Mouse (Mus musculus): ENCODE results near the gene Plxdc1. TPM values are rescaled to one million over a fixed set of nuclear protein-coding genes. Genes with fewer than 3 reads are reported as not detected.

The Plxdc1 gene
- polyA plus RNA-seq, 1 experiment from 2014 or later = not detected

DNA sequence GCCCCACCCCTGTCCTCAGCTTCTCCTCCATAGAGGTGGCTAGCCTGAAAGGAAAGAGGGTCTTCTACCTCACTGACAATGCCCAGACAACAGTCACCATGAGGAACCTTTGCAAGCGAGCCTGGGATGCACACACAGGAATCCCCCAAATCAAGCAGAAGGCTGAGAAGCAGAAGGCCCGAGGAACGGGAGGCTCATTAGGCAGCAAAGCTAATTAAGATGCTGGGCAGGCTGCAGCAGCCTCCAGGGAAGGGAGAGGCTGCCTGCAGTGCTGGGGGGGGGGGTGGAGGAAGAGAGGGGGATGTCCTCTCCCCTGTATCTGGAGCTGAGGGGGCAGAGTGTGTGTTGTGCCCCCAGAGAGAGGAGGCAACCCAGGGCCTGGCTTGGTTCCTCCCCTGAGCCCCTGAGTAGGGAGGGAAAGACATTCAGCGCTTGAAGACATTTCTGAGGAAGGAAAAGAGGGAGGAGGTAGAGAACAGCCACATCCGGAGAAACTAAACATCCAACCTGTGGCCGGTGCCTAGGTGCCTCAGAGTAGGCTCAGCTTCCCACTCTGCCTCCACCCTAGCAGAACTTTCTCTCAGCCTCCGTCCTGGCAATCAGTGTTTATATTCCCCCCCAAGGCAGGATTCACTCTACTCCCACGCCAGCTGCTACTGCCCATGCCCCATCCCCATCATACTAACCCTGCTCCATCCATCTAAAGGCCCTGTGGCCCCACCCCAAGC lies 33.8 kb upstream of the Plxdc1 start:
- Histone ChIP-seq H3K9me3 (replicated peaks; ENCODE audit: control insufficient read depth, low read length) (no peaks in the 10 kb centered on the region), H3K4me1 (ENCODE audit: control insufficient read depth, insufficient read depth, low read length) (peaks cover 14% of the 10 kb centered on the region), H3K36me3 (ENCODE audit: control insufficient read depth, insufficient read depth, low read length) (no peaks in the 10 kb centered on the region), H3K4me2 (no peak overlapping the region), H3K9ac (ENCODE audit: low read depth, low read length) (no peak overlapping the region), H3K27me3 (ENCODE audit: control insufficient read depth, insufficient read depth, low read length) (no peaks in the 10 kb centered on the region), H3K4me3 (ENCODE audit: low read depth, low read length) (no peak overlapping the region), H3K27ac (ENCODE audit: low read depth, low read length) (no peak overlapping the region)
- 44% methylated on average over 8 of the region's 8 CpGs for WGBS (ENCODE audit: insufficient replicate concordance)
- no peak for ATAC-seq (replicated peaks; ENCODE audit: insufficient number of reproducible peaks, low FRiP score, low TSS enrichment)

DNA sequence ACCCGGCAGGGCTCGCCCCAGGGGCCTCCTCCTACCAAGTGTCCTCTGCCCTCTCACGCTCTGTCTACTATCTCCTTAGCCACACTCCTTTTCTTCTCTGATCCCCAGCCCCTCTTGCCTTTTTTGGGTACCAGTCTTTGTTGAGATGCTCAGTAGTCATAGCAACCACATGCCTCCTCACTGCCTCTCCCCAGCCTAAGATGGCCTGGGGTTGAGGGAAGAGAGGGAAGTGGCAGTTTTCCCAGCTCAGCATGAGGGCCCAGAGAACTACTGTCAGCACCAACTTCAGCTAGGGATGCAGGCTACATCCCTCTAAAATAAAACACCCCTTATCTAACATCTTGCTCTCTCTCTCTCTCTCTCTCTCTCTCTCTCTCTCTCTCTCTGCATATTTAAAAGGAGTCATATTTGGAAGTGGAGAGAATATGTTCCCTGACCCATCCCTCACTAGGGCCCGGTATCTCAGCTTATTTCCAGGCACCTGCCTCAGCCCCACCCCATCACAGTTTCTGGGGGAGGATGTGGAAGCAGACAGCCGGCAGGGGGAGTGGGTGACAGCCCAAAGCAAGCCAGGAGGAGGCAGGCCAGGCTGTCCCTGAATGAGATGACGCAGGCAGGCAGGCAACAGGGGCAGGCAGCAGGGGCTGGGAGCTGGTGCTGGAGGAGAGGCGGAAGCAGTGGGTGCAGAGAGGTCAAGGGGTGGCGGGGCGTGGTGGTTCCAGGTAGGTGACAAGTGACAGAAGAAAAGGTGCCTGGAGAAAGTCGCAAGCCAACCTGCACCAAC lies 32.8 kb upstream of the Plxdc1 start:
- Histone ChIP-seq H3K27me3 (ENCODE audit: control insufficient read depth, insufficient read depth, low read length) (no peaks in the 10 kb centered on the region), H3K4me3 (ENCODE audit: low read depth, low read length) (no peak overlapping the region), H3K4me1 (ENCODE audit: control insufficient read depth, insufficient read depth, low read length) (peaks cover 14% of the 10 kb centered on the region), H3K9me3 (replicated peaks; ENCODE audit: control insufficient read depth, low read length) (no peaks in the 10 kb centered on the region), H3K27ac (ENCODE audit: low read depth, low read length) (no peak overlapping the region), H3K9ac (ENCODE audit: low read depth, low read length) (no peak overlapping the region), H3K4me2 (no peak overlapping the region; the same call in 1 of the 2 replicates), H3K36me3 (ENCODE audit: control insufficient read depth, insufficient read depth, low read length) (no peaks in the 10 kb centered on the region)
- WGBS (ENCODE audit: insufficient replicate concordance) = 29% methylated on average over 10 of the region's 10 CpGs
- ATAC-seq (replicated peaks; ENCODE audit: insufficient number of reproducible peaks, low FRiP score, low TSS enrichment) = no peak

DNA sequence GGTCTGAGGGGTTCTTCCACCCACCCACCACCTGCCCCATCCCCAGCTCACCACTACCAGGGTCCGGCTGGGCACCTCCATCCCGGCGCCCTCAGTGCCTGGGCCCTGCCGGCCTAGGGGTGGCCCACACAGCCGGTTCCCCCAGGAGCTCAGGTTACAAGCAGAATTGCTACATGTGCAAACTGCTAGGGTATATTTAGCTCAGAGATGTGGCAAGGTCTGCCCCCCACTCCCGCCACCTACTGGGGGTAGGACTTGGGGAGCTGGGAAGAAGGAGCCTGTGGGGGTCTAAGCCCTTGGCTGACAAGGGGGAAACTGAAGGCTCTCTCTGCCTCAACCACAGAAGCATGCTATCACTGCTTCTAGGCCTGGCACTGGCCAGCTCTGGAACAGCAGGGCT lies 32.0 kb upstream of the Plxdc1 start:
- Histone ChIP-seq H3K4me3 (ENCODE audit: low read depth, low read length) (no peak overlapping the region), H3K36me3 (ENCODE audit: control insufficient read depth, insufficient read depth, low read length) (no peaks in the 10 kb centered on the region), H3K27me3 (ENCODE audit: control insufficient read depth, insufficient read depth, low read length) (no peaks in the 10 kb centered on the region), H3K9me3 (replicated peaks; ENCODE audit: control insufficient read depth, low read length) (no peaks in the 10 kb centered on the region), H3K4me2 (no peak overlapping the region), H3K9ac (ENCODE audit: low read depth, low read length) (no peak overlapping the region), H3K27ac (ENCODE audit: low read depth, low read length) (no peak overlapping the region), H3K4me1 (ENCODE audit: control insufficient read depth, insufficient read depth, low read length) (peaks cover 14% of the 10 kb centered on the region)
- ATAC-seq (replicated peaks; ENCODE audit: insufficient number of reproducible peaks, low FRiP score, low TSS enrichment) = no peak
- WGBS (ENCODE audit: insufficient replicate concordance) = 62% methylated on average over 6 of the region's 6 CpGs

DNA sequence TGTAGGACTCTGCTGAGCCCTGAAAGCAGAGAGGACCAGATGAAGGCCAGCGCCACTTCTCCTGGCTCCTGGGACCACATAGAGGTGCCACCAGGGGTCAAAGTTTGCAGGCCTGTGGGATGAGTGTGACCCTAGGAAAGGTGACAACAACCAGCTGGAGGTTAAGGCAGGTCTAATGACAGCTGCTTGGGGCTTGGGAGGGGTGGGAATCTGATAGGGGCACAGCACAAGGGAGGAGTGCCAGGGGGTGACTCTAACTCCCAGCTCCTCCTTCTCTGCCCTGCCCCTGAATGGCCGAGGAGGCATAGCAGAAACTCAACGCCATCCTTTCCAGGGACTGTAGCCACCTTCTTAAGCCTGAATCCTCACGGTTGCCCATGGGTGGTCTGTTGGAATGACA lies 30.6 kb upstream of the Plxdc1 start:
- no peaks in the 10 kb centered on the region for H3K36me3 ChIP-seq (ENCODE audit: control insufficient read depth, insufficient read depth, low read length)
- peaks cover 5% of the 10 kb centered on the region for H3K27me3 ChIP-seq (ENCODE audit: control insufficient read depth, insufficient read depth, low read length)
- H3K9me3 ChIP-seq (replicated peaks; ENCODE audit: control insufficient read depth, low read length) = no peaks in the 10 kb centered on the region
- no peak overlapping the region for H3K9ac ChIP-seq (ENCODE audit: low read depth, low read length)
- no peak overlapping the region for H3K4me3 ChIP-seq (ENCODE audit: low read depth, low read length)
- ATAC-seq (replicated peaks; ENCODE audit: insufficient number of reproducible peaks, low FRiP score, low TSS enrichment) = no peak
- peaks cover 11% of the 10 kb centered on the region for H3K4me1 ChIP-seq (ENCODE audit: control insufficient read depth, insufficient read depth, low read length)
- no peak overlapping the region for H3K27ac ChIP-seq (ENCODE audit: low read depth, low read length)
- no peak overlapping the region for H3K4me2 ChIP-seq
- 74% methylated on average over 4 of the region's 4 CpGs for WGBS (ENCODE audit: insufficient replicate concordance)

DNA sequence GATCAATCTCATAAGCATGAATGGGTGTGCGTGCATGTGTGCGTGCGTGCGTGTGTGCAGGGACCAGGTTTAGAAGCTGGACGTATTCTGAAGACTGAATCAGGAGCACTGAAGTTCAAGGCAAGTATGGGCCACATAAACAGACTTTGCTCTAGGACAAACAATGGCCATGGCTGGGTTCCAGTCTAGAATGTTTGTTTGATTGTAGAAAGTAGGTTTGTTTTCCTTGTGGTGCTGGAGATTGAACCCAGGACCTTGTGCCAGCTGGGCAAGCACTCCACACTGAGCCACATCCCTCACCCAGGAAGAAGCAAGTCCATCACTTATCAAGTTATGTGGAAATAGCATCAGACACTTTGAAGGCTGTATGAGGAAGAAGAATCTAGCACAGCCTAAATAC lies 29.9 kb upstream of the Plxdc1 start:
- H3K9me3 ChIP-seq (replicated peaks; ENCODE audit: control insufficient read depth, low read length) = no peaks in the 10 kb centered on the region
- H3K4me3 ChIP-seq (ENCODE audit: low read depth, low read length) = no peak overlapping the region
- no peak overlapping the region for H3K27ac ChIP-seq (ENCODE audit: low read depth, low read length)
- H3K9ac ChIP-seq (ENCODE audit: low read depth, low read length) = no peak overlapping the region
- ATAC-seq (replicated peaks; ENCODE audit: insufficient number of reproducible peaks, low FRiP score, low TSS enrichment) = no peak
- 88% methylated on average over 5 of the region's 5 CpGs for WGBS (ENCODE audit: insufficient replicate concordance)
- H3K36me3 ChIP-seq (ENCODE audit: control insufficient read depth, insufficient read depth, low read length) = no peaks in the 10 kb centered on the region
- peaks cover 11% of the 10 kb centered on the region; the same call in 1 of the 2 replicates for H3K4me1 ChIP-seq (ENCODE audit: control insufficient read depth, insufficient read depth, low read length)
- H3K4me2 ChIP-seq = no peak overlapping the region
- peaks cover 6% of the 10 kb centered on the region for H3K27me3 ChIP-seq (ENCODE audit: control insufficient read depth, insufficient read depth, low read length)

DNA sequence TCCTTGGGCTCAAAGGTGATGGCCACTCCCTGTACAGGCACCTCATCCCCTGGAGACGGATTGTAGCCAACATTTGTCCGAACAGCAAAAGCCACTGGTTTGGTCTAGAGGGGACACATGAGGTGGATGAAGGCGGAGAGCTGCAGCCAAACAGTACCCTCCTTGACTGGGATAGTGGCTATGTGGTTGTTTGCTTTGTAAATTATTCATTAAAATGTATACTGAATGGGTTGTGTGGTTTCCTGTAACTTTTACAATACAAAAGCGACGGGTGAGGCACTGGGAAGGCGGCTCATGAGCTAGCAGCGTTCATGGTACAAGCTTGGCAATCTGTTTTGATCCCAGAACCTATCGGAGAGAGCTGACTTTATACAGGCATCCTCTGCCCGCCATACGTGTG lies 26.6 kb upstream of the Plxdc1 start:
- H3K27me3 ChIP-seq (ENCODE audit: control insufficient read depth, insufficient read depth, low read length) = peaks cover 12% of the 10 kb centered on the region
- no peak overlapping the region for H3K4me2 ChIP-seq
- no peaks in the 10 kb centered on the region for H3K9me3 ChIP-seq (replicated peaks; ENCODE audit: control insufficient read depth, low read length)
- 73% methylated on average over 10 of the region's 10 CpGs for whole genome bisulfite sequencing (ENCODE audit: insufficient replicate concordance)
- no peak overlapping the region for H3K9ac ChIP-seq (ENCODE audit: low read depth, low read length)
- no peak for ATAC-seq (replicated peaks; ENCODE audit: insufficient number of reproducible peaks, low FRiP score, low TSS enrichment)
- no peak overlapping the region for H3K4me3 ChIP-seq (ENCODE audit: low read depth, low read length)
- no peaks in the 10 kb centered on the region for H3K36me3 ChIP-seq (ENCODE audit: control insufficient read depth, insufficient read depth, low read length)
- no peaks in the 10 kb centered on the region for H3K4me1 ChIP-seq (ENCODE audit: control insufficient read depth, insufficient read depth, low read length)
- H3K27ac ChIP-seq (ENCODE audit: low read depth, low read length) = no peak overlapping the region

DNA sequence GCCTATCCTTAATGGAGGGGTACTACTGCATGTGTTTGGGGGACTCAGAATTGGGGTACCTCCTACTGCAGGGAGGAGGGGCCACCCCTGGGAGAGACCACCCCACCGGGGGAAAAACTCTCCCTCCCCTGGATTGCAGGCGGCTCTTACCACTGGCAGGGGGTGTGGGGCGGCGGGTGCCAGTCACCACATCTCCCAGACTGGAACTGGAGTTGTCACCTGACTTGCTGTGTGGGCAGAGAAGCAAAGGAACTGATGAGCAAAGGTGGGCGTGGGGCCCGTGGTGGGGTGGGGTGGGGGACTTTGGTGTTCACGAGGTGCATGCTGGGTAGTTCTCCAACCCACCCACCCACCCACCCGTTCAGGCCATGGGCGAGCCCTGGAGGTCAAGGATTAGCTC lies 25.5 kb upstream of the Plxdc1 start:
- no peak overlapping the region for H3K4me3 ChIP-seq (ENCODE audit: low read depth, low read length)
- 44% methylated on average over 9 of the region's 9 CpGs for WGBS (ENCODE audit: insufficient replicate concordance)
- no peaks in the 10 kb centered on the region for H3K4me1 ChIP-seq (ENCODE audit: control insufficient read depth, insufficient read depth, low read length)
- no peak overlapping the region for H3K27ac ChIP-seq (ENCODE audit: low read depth, low read length)
- peaks cover 12% of the 10 kb centered on the region for H3K27me3 ChIP-seq (ENCODE audit: control insufficient read depth, insufficient read depth, low read length)
- ATAC-seq (replicated peaks; ENCODE audit: insufficient number of reproducible peaks, low FRiP score, low TSS enrichment) = no peak
- no peak overlapping the region for H3K4me2 ChIP-seq
- H3K9ac ChIP-seq (ENCODE audit: low read depth, low read length) = no peak overlapping the region
- no peaks in the 10 kb centered on the region for H3K9me3 ChIP-seq (replicated peaks; ENCODE audit: control insufficient read depth, low read length)
- no peaks in the 10 kb centered on the region for H3K36me3 ChIP-seq (ENCODE audit: control insufficient read depth, insufficient read depth, low read length)

DNA sequence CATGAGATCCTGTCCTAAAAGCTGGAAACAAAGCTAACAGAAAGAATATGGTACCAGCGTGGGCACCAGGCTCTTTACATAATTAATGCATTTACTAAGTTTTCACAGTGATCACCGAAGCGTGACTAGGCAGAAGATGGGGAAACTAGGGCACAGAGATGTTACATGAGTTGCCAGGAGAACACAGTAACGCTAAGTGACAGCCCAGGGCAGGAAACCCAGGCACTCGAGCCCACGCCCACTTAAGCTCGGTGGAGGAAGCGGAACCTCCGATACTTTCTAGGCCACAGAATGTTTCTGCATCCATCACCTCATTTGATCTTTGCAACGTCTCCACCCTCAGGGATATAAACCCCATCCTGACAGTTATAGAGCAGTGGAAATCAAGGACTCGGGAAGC lies 21.8 kb upstream of the Plxdc1 start:
- Histone ChIP-seq H3K36me3 (ENCODE audit: control insufficient read depth, insufficient read depth, low read length) (peaks cover 4% of the 10 kb centered on the region; the same call in 1 of the 2 replicates), H3K4me3 (ENCODE audit: low read depth, low read length) (no peak overlapping the region), H3K27ac (ENCODE audit: low read depth, low read length) (no peak overlapping the region), H3K9ac (ENCODE audit: low read depth, low read length) (no peak overlapping the region), H3K4me2 (no peak overlapping the region), H3K4me1 (ENCODE audit: control insufficient read depth, insufficient read depth, low read length) (peaks cover 7% of the 10 kb centered on the region; the same call in 1 of the 2 replicates), H3K9me3 (replicated peaks; ENCODE audit: control insufficient read depth, low read length) (no peaks in the 10 kb centered on the region), H3K27me3 (ENCODE audit: control insufficient read depth, insufficient read depth, low read length) (peaks cover 22% of the 10 kb centered on the region)
- ATAC-seq (replicated peaks; ENCODE audit: insufficient number of reproducible peaks, low FRiP score, low TSS enrichment) = no peak
- WGBS (ENCODE audit: insufficient replicate concordance) = 77% methylated on average over 11 of the region's 11 CpGs

All from heart, embryonic 11.5 days (tissue).